Mouse (Mus musculus): ENCODE measurements at regions not wholly inside any gene's neighbourhood (a gene's known extent, or its start where the extent isn't known, plus 50 kb on each side); places are given as distances from the start of the nearest gene placed in this dataset.
"Not testable (repeated sequence)": the region's sequence is repeated elsewhere in the genome, so short reads cannot be mapped to it uniquely, and the experiment has no call there.

GRCm38 (mm10) chr3:129421620-129422239 is 89.2 kb upstream of the Enpep start:
- TF ChIP-seq CTCF (IDR thresholded peaks at IDR 0.05; ENCODE audit: control insufficient read depth, insufficient read depth, insufficient read length), result peak; percentile 43
- not testable (repeated sequence) for TF ChIP-seq USF1 (IDR thresholded peaks at IDR 0.05; ENCODE audit: low read depth); MAX (IDR thresholded peaks at IDR 0.05); MYOG (IDR thresholded peaks at IDR 0.05; ENCODE audit: control insufficient read depth, extremely low read depth, insufficient read length); MYOD1 (IDR thresholded peaks at IDR 0.05; ENCODE audit: control insufficient read depth, insufficient read length, low read depth); CEBPB (IDR thresholded peaks at IDR 0.05; ENCODE audit: low read depth)

Data from C2C12 (cell line).